Mouse (Mus musculus): ENCODE data around the gene Slc22a4.

- no peak for TF ChIP-seq CTCF (conservative IDR thresholded peaks at IDR 0.05; ENCODE audit: low read length)
- TF ChIP-seq NANOG (IDR thresholded peaks at IDR 0.05; ENCODE audit: borderline replicate concordance, low read length): no peak
- TF ChIP-seq POU5F1 (IDR thresholded peaks at IDR 0.05; ENCODE audit: borderline replicate concordance, low read length): no peak
Observed at GRCm38 (mm10) chr11:54067996-54068519, 40.2 kb upstream of the Slc22a4 start.

Measured in E14TG2a.4 (cell line).